Mouse (Mus musculus) myocyte (in vitro differentiated cells): ENCODE results near the gene Ap2m1. TPM values are rescaled to one million over a fixed set of nuclear protein-coding genes. Genes with fewer than 3 reads are reported as not detected.
A peak's percentile ranks its signal among the peaks of the same experiment; 100 is the strongest.
"Not testable (repeated sequence)": the region's sequence is repeated elsewhere in the genome, so short reads cannot be mapped to it uniquely, and the experiment has no call there.

Experiments
- H3K27me3 ChIP-seq: one replicate; pipeline ENCODE4 v1.6.1; 2011; ENCODE audit not compliant: control insufficient read depth, insufficient read depth, insufficient read length
- H3K36me3 ChIP-seq: one replicate; pipeline ENCODE4 v1.6.1; 2011; ENCODE audit not compliant: control insufficient read depth, insufficient read depth
- H3K4me2 ChIP-seq: one replicate; pipeline ENCODE4 v1.6.1; 2011; ENCODE audit warnings: low read depth, control low read depth
- H3K4me3 ChIP-seq: one replicate; pipeline ENCODE4 v1.5.1; 2011; ENCODE audit warnings: mild to moderate bottlenecking, control low read depth, moderate library complexity
- H3K79me2 ChIP-seq: one replicate; pipeline ENCODE4 v1.6.1; 2011; ENCODE audit not compliant: control insufficient read depth, insufficient read depth
- H3ac ChIP-seq: one replicate; pipeline ENCODE4 v1.6.1; 2011; ENCODE audit not compliant: control insufficient read depth, insufficient read length
- CEBPB ChIP-seq: IDR thresholded peaks from 2 replicates; pipeline ENCODE4 v1.6.1; 2011; ENCODE audit warnings: mild to moderate bottlenecking, moderate library complexity; ENCODE audit not compliant: poor library complexity, insufficient read depth, severe bottlenecking
- E2F4 ChIP-seq: IDR thresholded peaks from one replicate; pipeline ENCODE4 v1.6.1; 2011; ENCODE audit warnings: mild to moderate bottlenecking, control low read depth, moderate library complexity; ENCODE audit not compliant: insufficient read depth
- MAX ChIP-seq: IDR thresholded peaks from one replicate; pipeline ENCODE4 v1.6.1; 2011; ENCODE audit warnings: low read depth, mild to moderate bottlenecking, control low read depth
- MYOD1 ChIP-seq, 3 experiments: IDR thresholded peaks; one replicate each; pipeline ENCODE4 v1.6.1; 2011; ENCODE audit warnings: control low read depth in 2 of 3, low read depth in 2 of 3, mild to moderate bottlenecking in 2 of 3, moderate library complexity in 1 of 3; ENCODE audit not compliant: insufficient read length in 2 of 3, control insufficient read depth in 1 of 3
- MYOG ChIP-seq, 3 experiments: IDR thresholded peaks; one replicate each; pipeline ENCODE4 v1.6.1; 2011; ENCODE audit warnings: control low read depth in 2 of 3, low read depth in 2 of 3, mild to moderate bottlenecking in 2 of 3; ENCODE audit not compliant: insufficient read length in 2 of 3, control insufficient read depth in 1 of 3, insufficient read depth in 1 of 3
- POLR2A ChIP-seq: IDR thresholded peaks from one replicate; pipeline ENCODE4 v1.6.1; 2011; ENCODE audit warnings: low read depth, mild to moderate bottlenecking, control low read depth, moderate library complexity; ENCODE audit not compliant: insufficient read length
- POLR2AphosphoS2 ChIP-seq: IDR thresholded peaks from one replicate; pipeline ENCODE4 v1.6.1; 2011; ENCODE audit warnings: low read depth, control low read depth; ENCODE audit not compliant: insufficient read length
- REST ChIP-seq: IDR thresholded peaks from one replicate; pipeline ENCODE4 v1.6.1; 2011; ENCODE audit warnings: mild to moderate bottlenecking, control low read depth, moderate library complexity; ENCODE audit not compliant: insufficient read depth, insufficient read length
- SRF ChIP-seq: IDR thresholded peaks from one replicate; pipeline ENCODE4 v1.6.1; 2011; ENCODE audit warnings: low read depth; ENCODE audit not compliant: control insufficient read depth, insufficient read length
- TCF12 ChIP-seq: IDR thresholded peaks from one replicate; pipeline ENCODE4 v1.6.1; 2011; ENCODE audit warnings: mild to moderate bottlenecking, control low read depth; ENCODE audit not compliant: poor library complexity, insufficient read depth, severe bottlenecking
- TCF3 ChIP-seq: IDR thresholded peaks from one replicate; pipeline ENCODE4 v1.6.1; 2011; ENCODE audit warnings: low read depth, control low read depth; ENCODE audit not compliant: insufficient read length
- USF1 ChIP-seq: IDR thresholded peaks from one replicate; pipeline ENCODE4 v1.6.1; 2011; ENCODE audit warnings: low read depth, mild to moderate bottlenecking, control low read depth, moderate library complexity
- polyA plus RNA-seq: library from polyadenylated mRNA; unstranded; fragments of >200 nt; fragmentation: generic; extraction: Trizol; gene quantifications from one replicate; pipeline ENCODE4 v1.2.1, GENCODE M21; 2012; ENCODE audit warnings: missing spikeins

The Ap2m1 gene
- polyA plus RNA-seq, result 446 TPM

GRCm38 (mm10) chr16:20535296-20536080, at the start of gene Ap2m1:
Gene Ap2m1 (plus strand): TSS chr16:20535478.
- Histone ChIP-seq H3K79me2 (peaks cover 35% of the 10 kb centered on the region), H3K4me3 (peak within 1 kb of the TSS; percentile 89), H3ac (peak within 1 kb of the TSS; percentile 36), H3K27me3 (no peaks in the 10 kb centered on the region), H3K36me3 (peaks cover 20% of the 10 kb centered on the region), H3K4me2 (peak within 1 kb of the TSS; percentile 100)
- TF ChIP-seq MYOG (IDR thresholded peaks at IDR 0.05; ENCODE audit: control insufficient read depth in 1 of 3, insufficient read depth in 1 of 3, insufficient read length in 2 of 3, low read depth in 2 of 3), result peak in 1 of 3 experiments; percentile 27
- no peak for TF ChIP-seq REST
- no peak for TF ChIP-seq E2F4
- TF ChIP-seq POLR2A, result peak; percentile 87
- peak in 1 of 3 experiments; percentile 25 for TF ChIP-seq MYOD1 (IDR thresholded peaks at IDR 0.05; ENCODE audit: control insufficient read depth in 1 of 3, insufficient read length in 2 of 3, low read depth in 2 of 3)
- TF ChIP-seq MAX, result peak; percentile 94
- peak; percentile 76 for TF ChIP-seq SRF
- TF ChIP-seq TCF12, result no peak
- TF ChIP-seq USF1, result peak; percentile 100
- TF ChIP-seq CEBPB, result no peak
- TF ChIP-seq TCF3, result no peak
- TF ChIP-seq POLR2AphosphoS2, result peak; percentile 92

GRCm38 (mm10) chr16:20486048-20486447, 49.2 kb upstream of the Ap2m1 start:
- H3ac ChIP-seq, result no peak overlapping the region
- no peaks in the 10 kb centered on the region for H3K36me3 ChIP-seq
- H3K4me3 ChIP-seq, result no peak overlapping the region
- no peaks in the 10 kb centered on the region for H3K79me2 ChIP-seq
- TF ChIP-seq REST (no peak), CEBPB (no peak), POLR2A (no peak), TCF12 (no peak), POLR2AphosphoS2 (no peak), USF1 (no peak), MYOG (IDR thresholded peaks at IDR 0.05; ENCODE audit: control insufficient read depth in 1 of 3, insufficient read depth in 1 of 3, insufficient read length in 2 of 3, low read depth in 2 of 3) (no peak), MYOD1 (IDR thresholded peaks at IDR 0.05; ENCODE audit: control insufficient read depth in 1 of 3, insufficient read length in 2 of 3, low read depth in 2 of 3) (no peak), SRF (no peak)
- H3K27me3 ChIP-seq, result no peaks in the 10 kb centered on the region
- no peak overlapping the region for H3K4me2 ChIP-seq

GRCm38 (mm10) chr16:20488151-20488550, 47.1 kb upstream of the Ap2m1 start:
- Histone ChIP-seq H3K27me3 (no peaks in the 10 kb centered on the region), H3K36me3 (no peaks in the 10 kb centered on the region), H3K4me2 (no peak overlapping the region), H3ac (no peak overlapping the region), H3K79me2 (no peaks in the 10 kb centered on the region), H3K4me3 (no peak overlapping the region)
- no peak for TF ChIP-seq E2F4
- no peak for TF ChIP-seq TCF3
- TF ChIP-seq POLR2AphosphoS2, result no peak
- no peak for TF ChIP-seq MYOD1 (IDR thresholded peaks at IDR 0.05; ENCODE audit: control insufficient read depth in 1 of 3, insufficient read length in 2 of 3, low read depth in 2 of 3)
- no peak for TF ChIP-seq CEBPB
- TF ChIP-seq MYOG (IDR thresholded peaks at IDR 0.05; ENCODE audit: control insufficient read depth in 1 of 3, insufficient read depth in 1 of 3, insufficient read length in 2 of 3, low read depth in 2 of 3), result no peak
- no peak for TF ChIP-seq MAX
- TF ChIP-seq SRF, result no peak
- no peak for TF ChIP-seq POLR2A
- TF ChIP-seq TCF12, result no peak
- TF ChIP-seq REST, result no peak
- no peak for TF ChIP-seq USF1

GRCm38 (mm10) chr16:20488751-20489150, 46.5 kb upstream of the Ap2m1 start:
- not testable (repeated sequence) for H3K4me2 ChIP-seq, H3K79me2 ChIP-seq, H3K27me3 ChIP-seq, H3K4me3 ChIP-seq, H3ac ChIP-seq, H3K36me3 ChIP-seq

GRCm38 (mm10) chr16:20489233-20489632, 46.0 kb upstream of the Ap2m1 start:
- no peaks in the 10 kb centered on the region for H3K36me3 ChIP-seq
- no peak overlapping the region for H3K4me3 ChIP-seq
- no peaks in the 10 kb centered on the region for H3K27me3 ChIP-seq
- no peak overlapping the region for H3K4me2 ChIP-seq
- TF ChIP-seq REST (no peak), TCF3 (no peak)
- H3K79me2 ChIP-seq, result no peaks in the 10 kb centered on the region
- H3ac ChIP-seq, result no peak overlapping the region
